Mouse (Mus musculus) lung, postnatal 0 days (tissue): ENCODE data around the gene Klrb1a. TPM values are rescaled to one million over a fixed set of nuclear protein-coding genes. Genes with fewer than 3 reads are reported as not detected.

Source experiments
- ATAC-seq: fragments of 200-750 bp; cut with Nextera tagmentation; 2 replicates; pipeline ENCODE4 v1.8.0; 2017; ENCODE audit warnings: moderate library complexity
- DNase-seq: peaks from one replicate; pipeline ENCODE4 v3.0.0-alpha.2; 2016; ENCODE audit warnings: low spot score
- H3K27ac ChIP-seq: fragments of 300-500 bp; sonication (generic); 2 replicates; pipeline ENCODE4 v1.5.1; 2014; ENCODE audit warnings: antibody characterized with exemption, mild to moderate bottlenecking, low read length, mixed read lengths
- H3K27me3 ChIP-seq: fragments of 300-500 bp; sonication (generic); replicated peaks from 2 replicates; pipeline ENCODE4 v1.6.1; 2014; ENCODE audit warnings: low read length, mixed read lengths; ENCODE audit not compliant: insufficient read depth
- H3K36me3 ChIP-seq: fragments of 300-500 bp; sonication (generic); 2 replicates; pipeline ENCODE4 v1.6.1; 2014; ENCODE audit warnings: low read length, mixed read lengths; ENCODE audit not compliant: insufficient read depth
- H3K4me1 ChIP-seq: fragments of 300-500 bp; sonication (generic); 2 replicates; pipeline ENCODE4 v1.6.1; 2014; ENCODE audit warnings: antibody characterized with exemption, low read depth, low read length, mixed read lengths; ENCODE audit not compliant: insufficient read depth
- H3K4me2 ChIP-seq: fragments of 300-500 bp; sonication (generic); replicated peaks from 2 replicates; pipeline ENCODE4 v1.6.1; 2014; ENCODE audit warnings: low read depth, mild to moderate bottlenecking, low read length, moderate library complexity, mixed read lengths
- H3K4me3 ChIP-seq: fragments of 300-500 bp; sonication (generic); 2 replicates; pipeline ENCODE4 v1.5.1; 2014; ENCODE audit warnings: low read depth, low read length
- H3K9ac ChIP-seq: fragments of 300-500 bp; sonication (generic); replicated peaks from 2 replicates; pipeline ENCODE4 v1.6.1; 2014; ENCODE audit warnings: low read depth, mild to moderate bottlenecking
- H3K9me3 ChIP-seq: fragments of 300-500 bp; sonication (generic); 2 replicates; pipeline ENCODE4 v1.6.1; 2016; ENCODE audit warnings: low read length, mixed read lengths
- CTCF ChIP-seq: IDR thresholded peaks from 2 replicates; pipeline ENCODE4 v1.5.1; 2016; ENCODE audit warnings: antibody characterized with exemption, mild to moderate bottlenecking
- EP300 ChIP-seq: IDR thresholded peaks from 2 replicates; pipeline ENCODE4 v1.6.1; 2016; ENCODE audit warnings: antibody characterized with exemption, mild to moderate bottlenecking, control low read depth
- WGBS: fragments of 180-500 bp; shearing (Covaris S2); extraction: QIAGEN DNeasy Blood & Tissue Kit; methylation state at CpG from one replicate; pipeline ENCODE4 v1.1.7; 2014; 5-methylcytosine and 5-hydroxymethylcytosine counted together
- polyA plus RNA-seq: library from polyadenylated mRNA; unstranded; fragments of >200 nt; fragmentation: Nextera tagmentation; extraction: Ambion mirVana; gene quantifications from 2 replicates; pipeline ENCODE4 v1.2.1, GENCODE M21; 2015

Klrb1a gene
- polyA plus RNA-seq, 1 experiment from 2014 or later = not detected

DNA sequence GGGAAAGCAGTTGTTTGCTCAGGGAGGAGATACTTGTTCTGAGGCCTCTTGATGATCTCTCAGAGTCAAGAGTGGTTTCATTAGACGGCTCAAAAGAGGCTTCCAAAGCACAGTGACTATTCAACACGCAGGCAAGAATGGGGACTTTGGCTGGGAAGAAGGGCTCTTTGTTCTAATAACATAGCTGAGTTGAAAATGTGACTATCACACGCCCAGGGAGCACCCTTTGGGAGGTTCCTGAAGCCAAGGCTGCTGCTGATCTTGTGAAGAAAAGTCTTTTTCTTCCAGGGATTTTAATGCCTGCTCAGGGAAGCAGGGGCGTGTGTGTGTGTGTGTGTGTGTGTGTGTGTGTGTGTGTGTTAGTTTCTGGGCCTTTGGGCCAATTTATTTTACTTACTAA lies 33.9 kb downstream of the Klrb1a start:
- H3K27ac ChIP-seq = no peak overlapping the region
- no peaks in the 10 kb centered on the region for H3K9me3 ChIP-seq
- TF ChIP-seq CTCF (no peak), EP300 (no peak)
- no peak overlapping the region for H3K9ac ChIP-seq
- DNase-seq = no peak
- ATAC-seq = no peak
- WGBS = 45% methylated on average over 4 of the region's 4 CpGs
- no peaks in the 10 kb centered on the region for H3K27me3 ChIP-seq
- no peak overlapping the region for H3K4me2 ChIP-seq
- H3K36me3 ChIP-seq = no peaks in the 10 kb centered on the region
- no peaks in the 10 kb centered on the region for H3K4me1 ChIP-seq
- H3K4me3 ChIP-seq = no peak overlapping the region

DNA sequence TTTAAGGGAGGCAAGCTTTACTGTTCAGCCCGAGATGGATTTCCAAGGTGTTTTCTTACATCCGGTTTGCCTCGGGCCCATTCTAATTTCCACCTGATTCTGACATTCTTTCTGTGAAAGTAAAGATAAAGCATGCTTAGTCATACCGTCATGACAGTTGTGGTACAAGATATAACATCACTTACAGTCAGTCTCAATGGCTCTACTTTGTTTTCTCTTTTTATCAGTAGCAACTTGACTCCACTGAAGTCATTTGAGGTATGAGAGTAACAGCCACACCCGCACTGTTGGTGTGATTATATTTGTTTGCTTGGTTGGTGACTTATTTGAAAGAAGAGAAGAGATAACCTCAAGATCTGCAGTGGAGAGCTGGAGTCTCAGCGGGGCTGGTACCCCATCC lies 35.7 kb downstream of the Klrb1a start:
- Histone ChIP-seq H3K27me3 (no peaks in the 10 kb centered on the region), H3K36me3 (no peaks in the 10 kb centered on the region), H3K9ac (no peak overlapping the region), H3K4me2 (no peak overlapping the region), H3K27ac (no peak overlapping the region), H3K9me3 (no peaks in the 10 kb centered on the region), H3K4me1 (no peaks in the 10 kb centered on the region), H3K4me3 (no peak overlapping the region)
- WGBS = 61% methylated on average over 6 of the region's 6 CpGs
- DNase-seq (no peak), ATAC-seq (no peak)
- TF ChIP-seq EP300 (no peak), CTCF (no peak)

GRCm38 (mm10) chr6:128585642-128586245 lies 37.6 kb downstream of the Klrb1a start:
- no peak overlapping the region for H3K4me3 ChIP-seq
- H3K27ac ChIP-seq = no peak overlapping the region
- no peak overlapping the region for H3K4me2 ChIP-seq
- no peaks in the 10 kb centered on the region for H3K9me3 ChIP-seq
- TF ChIP-seq EP300 = no peak
- no peak for TF ChIP-seq CTCF
- no peaks in the 10 kb centered on the region for H3K4me1 ChIP-seq
- no peak for DNase-seq
- H3K27me3 ChIP-seq = no peaks in the 10 kb centered on the region
- H3K9ac ChIP-seq = no peak overlapping the region
- ATAC-seq = no peak
- 69% methylated on average over 11 of the region's 11 CpGs for WGBS
- H3K36me3 ChIP-seq = no peaks in the 10 kb centered on the region

GRCm38 (mm10) chr6:128584070-128584660 lies 39.2 kb downstream of the Klrb1a start:
- TF ChIP-seq CTCF = peak; percentile 80
- no peak for TF ChIP-seq EP300
- Histone ChIP-seq H3K4me1 (no peaks in the 10 kb centered on the region), H3K9ac (no peak overlapping the region), H3K27ac (no peak overlapping the region), H3K4me2 (no peak overlapping the region), H3K27me3 (no peaks in the 10 kb centered on the region), H3K4me3 (no peak overlapping the region), H3K9me3 (no peaks in the 10 kb centered on the region), H3K36me3 (no peaks in the 10 kb centered on the region)
- ATAC-seq (0 out of 2 replicates have a peak, but pooled peaks have one; percentile 32), DNase-seq (peak; percentile 64)
- 19% methylated on average over 10 of the region's 10 CpGs for WGBS

- WGBS = 56% methylated on average over 11 of the region's 11 CpGs
- TF ChIP-seq CTCF (no peak), EP300 (no peak)
Observed at GRCm38 (mm10) chr6:128581508-128581907, 41.8 kb downstream of the Klrb1a start, which contains the start of gene A2ml1. TSS of gene A2ml1 (minus strand) at chr6:128581608.

GRCm38 (mm10) chr6:128577301-128577700 lies 46.0 kb downstream of the Klrb1a start:
- Histone ChIP-seq H3K9me3 (no peaks in the 10 kb centered on the region), H3K4me2 (no peak overlapping the region), H3K4me1 (no peaks in the 10 kb centered on the region), H3K4me3 (no peak overlapping the region), H3K9ac (no peak overlapping the region), H3K27me3 (no peaks in the 10 kb centered on the region), H3K27ac (no peak overlapping the region), H3K36me3 (no peaks in the 10 kb centered on the region)
- no peak for ATAC-seq
- TF ChIP-seq CTCF (no peak), EP300 (no peak)
- no peak for DNase-seq
- WGBS = 67% methylated on average over 9 of the region's 9 CpGs

More at GRCm38 (mm10) chr6:128581508-128581907, 41.8 kb downstream of the Klrb1a start, which contains the start of gene A2ml1:
- no peak within 1 kb of the TSS for H3K4me3 ChIP-seq
- H3K27me3 ChIP-seq = no peaks in the 10 kb centered on the region
- no peaks in the 10 kb centered on the region for H3K36me3 ChIP-seq
- H3K4me1 ChIP-seq = no peaks in the 10 kb centered on the region
- H3K4me2 ChIP-seq = no peak within 1 kb of the TSS
- DNase-seq (no peak), ATAC-seq (no peak)
- no peak within 1 kb of the TSS for H3K27ac ChIP-seq
- H3K9ac ChIP-seq = no peak within 1 kb of the TSS
- no peaks in the 10 kb centered on the region for H3K9me3 ChIP-seq
